Mouse (Mus musculus) effector memory CD4-positive, alpha-beta T cell, adult 7 months (primary cell): Measurements from ENCODE around the gene Cep97. TPM values are rescaled to one million over a fixed set of nuclear protein-coding genes. Genes with fewer than 3 reads are reported as not detected.

Source experiments
- polyA plus RNA-seq: library from polyadenylated mRNA; unstranded; fragments of 100-300 nt; shearing (Covaris generic); gene quantifications from one replicate; pipeline ENCODE4 v1.2.1, GENCODE M21; 2017

Gene Cep97
- 29.3 TPM for polyA plus RNA-seq

GRCm38 (mm10) chr16:55934453-55935037, at the start of gene Cep97:
Cep97 (minus strand) TSS chr16:55934855.

GRCm38 (mm10) chr16:55973431-55974255, 39.0 kb upstream of the Cep97 start, which contains the start of gene Zbtb11:
Zbtb11 (plus strand) TSS chr16:55973883.

GRCm38 (mm10) chr16:55966212-55966871, 31.7 kb upstream of the Cep97 start, which contains the start of gene Rpl24:
Rpl24 (plus strand) TSS chr16:55966275.

GRCm38 (mm10) chr16:55894893-55895650, 39.6 kb downstream of the Cep97 start, which contains the start of gene Nxpe3:
Nxpe3 (minus strand) TSS chr16:55895285.

Other genes starting within 250 kb of the Cep97 start
- 958 TPM for gene Nfkbiz, start 96.0 kb downstream of the Cep97 start, polyA plus RNA-seq
- 7.8 TPM for gene Nxpe3, start 39.6 kb downstream of the Cep97 start, polyA plus RNA-seq
- 560 TPM for gene Rpl24, start 31.4 kb upstream of the Cep97 start, polyA plus RNA-seq
- gene Zbtb11, start 39.0 kb upstream of the Cep97 start, polyA plus RNA-seq, result 82.7 TPM
- gene Pcnp, start 94.9 kb upstream of the Cep97 start, polyA plus RNA-seq, result 108 TPM
- 29.9 TPM for gene Trmt10c, start 103.0 kb upstream of the Cep97 start, polyA plus RNA-seq
- 35.8 TPM for gene Senp7, start 113.5 kb upstream of the Cep97 start, polyA plus RNA-seq